Mouse (Mus musculus) C2C12 (cell line): ENCODE results near the gene Aldh3b3.

Source experiments
- CEBPB ChIP-seq: IDR thresholded peaks from one replicate; pipeline ENCODE4 v1.6.1; 2011; ENCODE audit warnings: low read depth, mild to moderate bottlenecking, control low read depth, moderate library complexity
- CTCF ChIP-seq: IDR thresholded peaks from one replicate; pipeline ENCODE4 v1.5.1; 2011; ENCODE audit not compliant: control insufficient read depth, insufficient read depth, insufficient read length
- MAX ChIP-seq: IDR thresholded peaks from one replicate; pipeline ENCODE4 v1.6.1; 2011; ENCODE audit warnings: mild to moderate bottlenecking, control low read depth

GRCm38 (mm10) chr19:3986334-3986733 lies 27.9 kb downstream of the Aldh3b3 start, which contains the start of gene Acy3:
- TF ChIP-seq CTCF: no peak
- TF ChIP-seq CEBPB: no peak
- TF ChIP-seq MAX: no peak
